Mouse (Mus musculus): ENCODE measurements around the gene Gmds.

DNA sequence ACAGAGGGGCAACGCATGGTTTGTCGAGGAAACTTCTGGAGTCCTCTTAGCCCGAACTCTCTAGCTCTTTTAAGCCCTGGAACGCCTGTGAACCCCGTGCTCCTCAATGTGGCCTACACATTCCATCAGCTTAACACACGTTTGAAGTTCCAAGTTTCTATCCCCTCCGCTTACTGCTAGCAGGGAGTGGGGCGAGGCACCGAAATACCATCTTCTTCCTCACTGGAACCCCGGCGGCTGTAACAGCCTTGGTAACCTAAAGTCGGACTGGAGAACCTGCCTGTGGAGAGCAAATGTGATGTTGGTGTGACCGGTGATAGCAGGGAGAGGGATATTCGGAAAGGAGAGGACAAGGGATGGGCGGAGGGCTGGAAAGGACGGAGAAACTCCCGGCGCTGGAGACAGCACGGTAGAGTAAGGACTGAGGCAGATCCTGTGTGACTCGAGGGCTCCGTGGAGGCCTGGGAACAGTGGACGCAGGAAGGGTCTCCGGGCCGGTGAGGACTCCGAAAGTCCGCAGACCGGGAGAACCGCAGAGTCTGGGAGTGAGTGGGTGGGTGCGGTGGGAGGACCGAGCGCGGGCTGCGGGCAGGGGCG is 532.6 kb downstream of the Gmds start:
- TF ChIP-seq POLR2A (IDR thresholded peaks at IDR 0.05; ENCODE audit: low read depth, low read length) = no peak
- TF ChIP-seq CTCF (IDR thresholded peaks at IDR 0.05; ENCODE audit: extremely low read depth, insufficient read length, insufficient replicate concordance, low read depth, low read length) = no peak
